Mouse (Mus musculus) heart, postnatal 10 days (tissue): ENCODE results near the gene Dot1l. TPM values are rescaled to one million over a fixed set of nuclear protein-coding genes. Genes with fewer than 3 reads are reported as not detected.

ENCODE experiments used
- DNase-seq, 2 experiments: peaks; one replicate each; pipeline ENCODE4 v3.0.0; 2021
- intact Hi-C: fragments of 180-260 bp; cut with DNase I; formaldehyde crosslinking; loops from one replicate; pipeline ENCODE4 v1.15.1; 2025
- total RNA-seq, 2 experiments: library from RNA; stranded (reverse); gene quantifications; 2 replicates each; pipeline ENCODE4 v1.2.3; 2021

Gene Dot1l
- 10 to 100 TPM; 66.3 to 67.6 TPM for total RNA-seq

DNA sequence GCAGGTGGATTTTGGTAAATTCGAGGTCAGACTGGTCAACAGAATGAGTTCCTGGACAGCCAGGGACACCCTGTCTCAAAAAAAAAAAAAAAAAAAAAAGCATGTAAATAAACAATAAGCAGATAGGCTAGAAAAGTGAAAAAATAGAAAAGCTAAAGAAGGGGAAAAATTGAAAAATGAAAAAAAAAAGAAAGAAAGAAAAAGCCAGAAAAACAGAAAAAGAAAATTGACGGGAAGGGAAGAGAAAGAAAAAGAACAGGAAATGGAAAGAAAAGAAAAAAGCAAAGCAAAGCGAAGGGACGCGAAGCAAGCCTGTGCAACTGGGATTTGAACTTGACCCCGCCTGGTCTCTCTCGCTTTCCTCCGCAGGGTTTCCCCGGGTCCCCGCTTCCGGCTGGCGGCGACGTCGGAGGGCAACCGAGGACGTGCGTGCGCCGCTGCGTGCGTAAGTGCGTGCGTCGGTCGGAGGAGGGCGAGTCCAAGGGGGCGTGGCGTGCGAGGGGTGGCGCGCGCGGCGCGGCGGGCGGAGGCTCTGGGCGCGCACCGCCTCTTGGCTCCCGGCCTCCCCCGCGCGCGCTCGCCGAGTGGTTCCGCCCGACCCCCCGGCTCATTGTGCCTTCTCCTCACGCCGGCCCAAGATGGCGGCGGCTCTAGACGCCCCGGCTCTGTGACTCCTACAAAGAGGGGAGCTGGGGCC, at the start of gene Dot1l:
Gene Dot1l (plus strand): TSS at position 613 of the 697 bp plus-strand sequence.
- peak; percentile 99 for DNase-seq
- intact Hi-C loops: no loop called here

DNA sequence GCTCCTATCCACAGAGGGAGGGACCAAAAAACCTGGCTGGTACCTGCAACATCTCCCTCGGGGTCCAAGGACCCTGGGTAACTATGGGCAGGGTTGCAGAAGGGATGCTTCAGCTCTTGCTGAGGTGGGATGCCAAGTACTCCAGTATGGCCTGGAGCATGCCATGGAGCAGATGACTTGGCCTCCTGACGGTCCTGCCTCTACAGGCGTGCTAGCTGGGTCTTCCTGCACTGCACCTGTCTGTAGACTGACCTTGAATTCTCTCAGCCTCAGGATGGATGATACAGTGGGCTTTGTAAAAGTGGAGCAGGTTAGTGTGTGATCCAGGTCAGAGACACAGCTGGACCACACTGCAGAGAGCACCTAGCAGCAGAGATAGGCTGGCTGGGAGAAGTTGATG, 49.5 kb upstream of the Dot1l start:
- intact Hi-C loops: loop anchor here (10.0 kb wide), 1 partner anchor 271 kb away; the partner anchor contains the start of gene Tcf3

DNA sequence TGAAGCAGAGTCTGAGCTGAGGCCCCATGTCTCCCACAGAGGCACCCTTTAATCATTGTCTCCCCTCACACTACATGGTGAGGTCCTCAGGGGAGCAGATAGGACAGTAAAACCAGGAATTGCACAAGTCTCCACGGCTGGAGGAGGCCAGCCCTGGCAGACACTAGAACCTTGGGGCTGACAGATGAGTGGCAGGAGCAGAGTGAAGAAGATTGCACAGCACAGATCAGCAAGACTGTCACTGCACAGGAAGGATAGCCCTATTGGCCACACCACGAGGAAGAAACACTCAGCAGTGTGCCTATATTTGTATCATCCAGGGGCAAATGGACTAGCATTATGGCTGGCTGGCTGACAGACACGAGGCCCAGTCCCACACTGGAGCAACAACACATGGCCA, 44.2 kb upstream of the Dot1l start:
- no peak for DNase-seq
- intact Hi-C loops: no loop called here

More for the DNA sequence above, 49.5 kb upstream of the Dot1l start:
- no peak for DNase-seq

DNA sequence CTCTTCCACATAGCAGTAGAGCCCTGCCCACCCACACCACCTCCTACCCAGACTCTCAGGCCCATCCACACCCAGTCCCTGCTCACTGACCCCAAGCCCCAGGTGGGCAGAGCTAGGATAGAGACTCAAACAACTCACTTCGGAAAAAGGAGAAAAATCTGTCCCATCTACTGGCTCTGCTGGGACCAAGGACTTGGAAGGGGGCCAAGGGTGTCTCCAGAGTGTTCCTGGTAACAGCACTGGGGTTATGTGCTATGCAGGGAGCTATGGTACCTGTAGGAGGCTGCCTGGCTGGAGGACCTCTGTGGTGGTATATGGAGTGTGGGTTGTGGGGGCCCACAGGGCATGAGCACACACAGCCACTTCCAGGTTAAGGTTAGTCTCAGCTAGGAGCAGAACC, 37.7 kb upstream of the Dot1l start:
- intact Hi-C loops: no loop called here
- DNase-seq: no peak

DNA sequence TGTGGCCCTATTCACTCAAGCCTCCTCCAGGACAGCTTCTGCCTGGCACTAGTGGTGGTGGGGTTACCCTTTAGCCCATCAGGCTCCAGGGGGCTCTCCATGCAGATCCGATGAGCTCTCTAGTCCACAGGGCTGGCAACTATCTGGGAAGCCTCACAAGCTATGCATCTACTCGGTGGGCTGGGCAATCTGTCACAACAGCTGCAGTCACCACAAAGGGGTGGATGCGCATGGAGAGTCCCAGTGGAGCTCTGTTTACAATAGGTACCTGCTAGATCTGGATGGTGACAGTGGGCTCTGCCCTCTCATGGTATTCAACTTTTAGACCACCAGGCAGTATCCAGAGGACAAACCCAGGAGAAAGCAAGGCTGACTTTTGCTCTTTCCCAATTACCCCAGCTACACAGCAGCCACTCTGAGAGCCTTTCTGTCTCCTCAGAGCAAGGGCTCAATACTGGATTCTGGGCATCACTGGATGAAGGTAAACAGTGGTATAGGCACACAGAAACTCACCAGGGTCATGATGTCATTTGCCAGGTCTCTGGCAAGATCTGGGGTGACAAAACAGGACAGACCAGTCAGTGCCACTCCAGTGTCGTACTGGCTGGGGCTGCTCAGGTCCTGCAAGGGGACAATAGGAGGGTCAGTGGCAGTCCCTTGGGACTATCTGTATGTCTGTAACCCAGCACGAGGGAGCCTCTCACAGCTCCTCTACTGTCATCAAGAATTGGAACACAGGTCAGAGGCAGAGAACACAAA, 27.5 kb upstream of the Dot1l start:
- DNase-seq: no peak
- intact Hi-C loops: no loop called here

DNA sequence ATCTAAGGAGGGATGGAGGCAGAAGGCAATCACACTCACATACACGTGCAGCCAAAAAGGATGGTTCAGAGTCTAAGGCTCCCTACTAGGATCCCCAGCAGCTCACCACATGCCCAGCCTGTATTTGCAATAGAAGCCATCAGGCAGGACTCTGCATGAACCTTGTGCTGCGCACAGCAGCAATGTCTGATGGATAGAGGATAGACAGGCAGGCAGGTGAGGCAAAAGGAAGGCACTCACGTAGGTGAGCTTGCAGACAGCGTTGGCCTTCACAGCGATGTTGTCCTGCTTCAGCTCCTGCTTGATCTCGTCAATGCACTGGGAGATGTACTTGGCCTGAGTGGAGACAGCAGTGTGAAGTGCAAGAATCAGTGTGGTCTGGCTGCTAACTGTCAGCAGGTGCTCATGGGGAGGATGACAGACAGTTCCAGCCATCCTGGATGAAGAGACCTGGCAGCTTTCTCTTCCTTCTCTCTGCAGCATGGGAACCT, 22.4 kb upstream of the Dot1l start:
- no peak for DNase-seq
- intact Hi-C loops: no loop called here

DNA sequence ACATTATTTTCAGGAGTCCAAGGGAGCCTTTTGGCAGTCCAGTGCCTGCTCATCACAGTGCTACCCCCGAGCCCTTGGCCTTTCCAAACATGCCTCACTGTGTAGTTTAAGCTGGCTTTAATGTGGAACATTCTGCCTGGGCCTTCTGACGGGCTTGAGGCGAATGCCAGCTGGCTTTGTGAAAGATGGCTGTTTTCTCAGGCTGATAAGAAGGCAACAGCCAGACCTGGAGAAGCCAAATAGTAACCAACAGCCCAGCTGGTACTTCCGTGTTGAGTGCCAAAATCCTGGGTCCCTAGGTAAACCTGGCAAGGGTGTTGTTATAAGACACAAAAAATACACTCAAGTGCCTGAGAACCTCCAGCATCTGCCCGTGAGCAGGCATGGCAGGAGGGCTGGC, 18.3 kb upstream of the Dot1l start:
- peak in 1 of 2 experiments; percentile 31 for DNase-seq
- intact Hi-C loops: no loop called here

DNA sequence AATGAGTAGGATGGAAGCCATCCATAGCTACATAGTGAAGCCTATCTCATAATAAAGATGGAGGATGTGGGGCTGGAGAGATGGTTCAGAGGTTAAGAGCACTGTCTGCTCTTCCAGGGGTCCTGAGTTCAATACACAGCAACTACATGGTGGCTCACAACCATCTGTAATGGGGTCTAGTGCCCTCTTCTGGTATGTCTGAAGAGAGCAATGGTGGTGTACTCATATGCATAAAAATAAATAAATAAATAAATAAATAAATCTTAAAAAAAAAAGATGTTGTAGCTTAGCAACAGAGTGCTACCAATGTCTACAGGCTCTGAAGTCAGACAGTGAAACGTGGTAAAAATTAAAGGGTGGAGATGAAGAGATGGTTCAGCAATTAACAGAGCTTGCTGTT, 16.3 kb upstream of the Dot1l start:
- DNase-seq: no peak
- intact Hi-C loops: no loop called here

DNA sequence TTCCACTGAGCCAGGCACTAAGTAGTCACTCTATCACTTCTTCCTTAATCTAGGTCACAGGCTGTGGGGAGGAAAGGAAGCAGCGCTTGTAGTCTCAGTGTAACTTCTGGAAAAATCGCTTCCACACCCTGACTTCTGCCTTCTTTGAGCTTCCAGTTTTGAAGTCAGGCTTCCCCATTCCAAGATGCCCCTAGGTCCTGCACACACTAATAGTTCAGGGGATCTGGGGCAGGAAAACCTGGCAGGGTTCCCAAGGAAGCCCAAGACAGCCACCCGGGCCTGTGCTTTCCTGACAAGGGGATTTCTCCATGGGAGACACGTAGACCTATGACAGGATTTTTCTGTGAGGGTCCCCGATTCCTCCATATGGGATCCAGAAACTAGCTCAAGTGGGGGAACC, 13.9 kb upstream of the Dot1l start:
- intact Hi-C loops: loop anchor here (5.0 kb wide), 1 partner anchor 256 kb away; no protein-coding TSS in a partner anchor
- DNase-seq: peak in 1 of 2 experiments; percentile 37

DNA sequence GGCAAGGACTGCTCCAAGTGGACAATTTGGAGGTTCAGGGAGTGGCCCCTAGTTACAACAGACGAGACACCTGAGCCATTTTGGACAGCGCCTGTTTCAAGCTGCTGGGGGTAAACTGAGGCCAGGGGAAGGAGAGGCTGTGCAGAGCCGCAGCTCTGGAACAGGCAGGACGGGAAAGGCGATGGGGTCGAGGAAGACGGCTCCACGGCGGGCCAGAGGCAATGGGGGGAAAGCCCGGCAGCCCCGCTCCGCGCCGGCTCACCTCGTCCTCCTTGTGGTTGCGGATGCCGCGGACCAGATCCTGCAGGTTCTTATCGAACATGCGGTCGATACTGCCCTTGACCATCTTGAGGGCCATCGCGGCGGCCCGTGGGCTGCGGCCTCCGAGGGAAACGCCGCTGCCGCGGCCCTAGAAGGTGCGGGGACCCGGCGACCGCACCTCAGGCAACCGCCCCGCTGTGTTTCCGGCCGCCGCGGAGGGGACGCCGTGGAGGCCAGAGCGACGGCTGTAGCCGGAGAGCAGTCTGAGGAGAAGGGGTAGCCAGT, 13.3 kb upstream of the Dot1l start:
- intact Hi-C loops: loop anchor here (5.0 kb wide), 1 partner anchor 256 kb away; no protein-coding TSS in a partner anchor
- DNase-seq: no peak

DNA sequence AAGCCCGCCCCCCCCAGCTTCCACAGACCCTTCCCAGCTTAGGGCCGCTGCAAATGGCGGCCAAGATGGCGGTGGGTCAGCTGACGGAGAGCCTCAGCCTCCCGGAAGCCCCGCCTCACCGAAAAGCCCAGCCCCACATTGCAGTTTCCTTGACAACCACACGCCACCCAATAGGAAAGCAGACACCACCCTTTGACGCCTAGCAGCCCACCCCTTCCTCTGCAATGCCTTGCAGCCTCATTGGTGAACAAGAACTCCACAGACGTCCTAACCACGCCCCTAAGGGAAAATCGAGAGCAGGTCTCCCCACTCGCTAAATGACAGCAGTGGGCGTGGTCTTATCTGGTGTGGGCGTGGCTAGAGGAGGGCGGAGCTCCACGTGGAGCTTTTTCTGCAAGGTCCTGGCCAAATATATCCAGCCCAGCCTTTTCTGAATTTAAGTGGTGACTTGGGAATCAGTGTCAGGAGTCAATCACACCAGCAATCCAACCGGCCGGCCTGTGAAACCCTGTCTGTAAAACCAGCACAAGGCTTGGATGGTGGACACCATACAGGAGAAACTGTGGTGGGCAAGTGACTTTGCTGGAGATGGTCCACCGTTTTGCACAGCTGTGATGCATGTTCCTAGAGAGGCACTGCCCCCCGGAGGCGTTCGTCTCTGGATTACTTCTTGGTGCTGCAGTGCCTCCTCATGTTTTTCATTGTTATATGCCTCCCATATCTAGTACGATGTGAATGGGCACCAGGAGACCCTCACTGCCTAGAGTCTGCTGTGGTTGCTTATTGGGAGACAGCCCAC, 12.6 kb upstream of the Dot1l start, which contains the start of gene Ap3d1:
Gene Ap3d1 (minus strand): TSS at position 85 of the 799 bp plus-strand sequence.
- peak; percentile 99 for DNase-seq
- intact Hi-C loops: loop anchor here (5.0 kb wide), 1 partner anchor 255 kb away; no protein-coding TSS in a partner anchor

DNA sequence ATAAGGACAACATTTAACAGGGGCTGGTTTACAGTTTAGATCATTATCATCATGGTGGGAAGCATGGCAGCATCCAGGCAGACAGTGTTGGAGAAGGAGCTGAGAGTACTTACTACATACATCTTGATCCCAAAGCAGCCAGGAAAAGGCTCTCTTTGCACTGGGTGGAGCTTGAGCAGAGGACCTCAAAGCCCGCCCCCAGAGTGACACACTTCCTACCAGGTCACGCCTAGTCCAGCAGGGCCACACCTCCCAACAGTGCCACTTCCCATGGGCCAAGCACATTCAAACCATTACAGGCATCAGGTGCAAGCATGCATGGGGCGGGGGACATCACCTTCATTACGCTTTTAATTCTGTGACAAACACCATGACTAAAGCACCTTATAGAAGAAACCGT, 10.7 kb upstream of the Dot1l start:
- intact Hi-C loops: loop anchor here (5.0 kb wide), 1 partner anchor 253 kb away; no protein-coding TSS in a partner anchor
- DNase-seq: peak; percentile 42 to 61

DNA sequence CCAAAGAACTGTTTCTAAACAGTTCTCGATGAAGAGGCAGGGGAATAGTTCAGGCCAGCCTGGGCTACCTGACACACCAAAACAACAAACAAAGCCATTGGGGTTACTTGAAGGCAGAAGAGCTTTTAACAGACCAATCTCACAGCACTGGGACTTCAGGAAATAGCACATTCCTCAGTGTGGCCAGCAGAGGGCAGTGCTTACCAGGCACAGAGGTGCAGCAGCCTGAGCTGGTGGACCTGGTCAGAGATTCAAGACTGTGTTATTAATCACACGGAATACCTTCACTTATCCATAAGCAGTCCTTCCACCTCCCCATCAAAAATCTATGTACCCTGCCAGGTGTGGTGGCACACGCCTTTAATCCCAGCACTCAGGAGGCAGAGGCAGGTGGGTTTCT, 7.6 kb upstream of the Dot1l start:
- intact Hi-C loops: loop anchor here (1.0 to 5.0 kb wide), 4 partner anchors 27 to 133 kb away; partner anchors contain the start of gene Amh
- peak; percentile 86 to 92 for DNase-seq

DNA sequence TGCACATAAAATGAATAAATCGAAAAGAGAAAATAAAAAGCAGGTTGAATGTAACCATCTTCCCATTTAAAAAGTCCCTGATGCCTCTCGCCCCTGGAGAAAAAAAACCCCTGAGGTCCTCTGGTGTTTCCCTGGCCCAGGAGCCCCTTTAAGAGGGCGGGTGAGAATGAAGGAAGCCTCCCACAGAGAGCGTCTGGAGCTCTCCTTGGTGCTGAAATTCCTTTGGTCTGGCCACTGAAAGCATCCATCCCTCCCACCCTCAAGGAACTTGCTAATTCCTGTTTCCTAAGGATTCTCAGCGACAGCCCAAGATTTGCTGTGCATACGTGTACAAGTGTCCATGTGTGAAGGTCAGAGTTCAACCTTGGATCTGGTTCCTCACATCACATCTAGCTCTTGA, 6.4 kb upstream of the Dot1l start:
- DNase-seq: peak; percentile 77 to 89
- intact Hi-C loops: loop anchor here (2.0 to 5.0 kb wide), 2 partner anchors 59 to 68 kb away; partner anchors contain the start of gene Amh

DNA sequence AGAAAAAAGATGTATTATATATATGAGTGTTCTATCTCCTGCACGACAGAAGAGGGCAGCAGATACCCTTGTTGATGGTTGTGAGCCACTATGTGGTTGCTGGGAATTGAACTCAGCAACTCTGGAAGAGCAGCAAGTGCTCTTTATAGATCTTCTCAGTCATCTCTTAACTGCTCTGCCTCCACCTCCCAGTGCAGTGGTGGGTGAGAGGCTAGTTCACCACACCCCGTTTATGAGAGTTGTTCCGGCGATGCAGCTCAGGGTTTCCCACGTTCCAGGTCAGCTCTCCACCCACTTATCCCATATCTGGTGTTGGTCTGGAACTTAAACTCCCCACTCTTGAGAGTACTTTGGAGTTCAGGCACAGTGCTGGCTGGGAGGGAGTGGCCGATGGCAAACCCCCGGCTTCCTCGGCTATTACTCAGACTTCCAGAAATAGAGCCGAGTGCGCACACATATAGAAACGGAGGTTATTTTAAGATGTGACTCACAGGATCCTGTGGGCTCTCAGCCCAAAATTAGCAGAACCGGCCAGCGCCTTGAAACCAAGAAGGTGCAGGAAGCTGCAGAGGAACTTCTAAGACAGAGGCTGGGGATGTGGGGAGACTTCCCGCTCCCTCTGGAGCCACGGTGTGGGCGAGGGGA, 3.7 kb upstream of the Dot1l start:
- intact Hi-C loops: no loop called here
- DNase-seq: peak; percentile 89 to 93

DNA sequence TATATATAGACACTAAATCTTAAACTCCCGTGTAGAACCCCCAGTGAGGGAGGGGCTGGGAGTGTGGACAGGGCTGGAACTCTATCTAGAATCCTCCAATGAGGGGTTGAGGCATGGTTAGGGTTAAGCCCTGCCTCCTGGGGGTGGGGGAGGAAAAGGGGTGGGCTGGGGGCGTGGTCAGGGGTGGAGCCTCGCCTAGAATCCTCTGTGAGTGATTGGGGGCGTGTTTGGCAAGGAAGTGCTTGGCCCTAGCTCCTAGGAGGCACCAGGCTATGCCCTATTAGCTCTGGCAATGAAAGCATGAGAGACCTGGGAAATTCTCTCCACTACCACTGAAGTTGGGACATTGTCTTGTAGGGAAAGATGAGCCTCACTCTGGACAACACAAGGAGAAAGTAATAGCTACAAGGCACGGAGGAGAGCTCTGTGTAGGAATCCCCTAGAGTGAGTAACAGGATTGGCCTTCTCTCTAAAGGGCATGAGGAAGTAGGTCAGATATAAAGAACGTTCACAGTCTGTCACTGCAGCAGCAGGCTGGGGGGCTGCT, 2.9 kb upstream of the Dot1l start:
- peak; percentile 90 to 92 for DNase-seq
- intact Hi-C loops: no loop called here

DNA sequence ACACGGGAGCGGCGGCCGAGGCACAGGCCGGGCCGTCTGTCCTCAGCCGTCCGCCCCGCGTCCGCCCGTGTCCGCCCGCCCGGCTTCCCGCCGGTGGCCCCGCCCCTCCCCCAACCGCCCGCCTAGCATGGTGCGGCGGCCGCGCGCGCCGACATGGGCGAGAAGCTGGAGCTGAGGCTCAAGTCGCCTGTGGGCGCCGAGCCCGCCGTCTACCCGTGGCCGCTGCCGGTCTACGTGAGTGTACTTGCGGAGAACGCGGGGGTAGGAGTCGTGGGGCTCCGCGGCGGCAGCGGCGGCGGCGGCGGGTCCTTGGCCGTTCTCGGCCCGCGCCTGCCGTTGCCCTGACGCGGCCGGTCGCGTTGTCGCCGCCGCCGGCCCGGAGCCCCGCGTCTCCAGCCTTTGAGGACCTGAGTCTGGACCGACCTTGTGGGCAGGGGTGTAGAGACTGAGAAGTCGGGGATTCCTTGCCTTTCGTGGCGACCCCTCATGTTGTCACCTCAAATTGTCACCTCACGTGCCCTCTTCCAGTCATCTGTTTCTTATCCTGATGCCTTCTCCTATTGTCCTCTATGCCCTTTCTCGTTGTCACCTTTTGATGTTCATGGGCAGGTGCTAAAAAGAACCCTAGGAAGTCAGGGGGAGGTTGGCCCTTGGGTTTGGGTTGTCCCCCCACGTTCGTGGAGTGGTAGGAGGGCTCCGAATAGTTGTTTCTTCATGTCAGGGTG, 447 bp downstream of the Dot1l start:
- no peak for DNase-seq
- intact Hi-C loops: no loop called here

DNA sequence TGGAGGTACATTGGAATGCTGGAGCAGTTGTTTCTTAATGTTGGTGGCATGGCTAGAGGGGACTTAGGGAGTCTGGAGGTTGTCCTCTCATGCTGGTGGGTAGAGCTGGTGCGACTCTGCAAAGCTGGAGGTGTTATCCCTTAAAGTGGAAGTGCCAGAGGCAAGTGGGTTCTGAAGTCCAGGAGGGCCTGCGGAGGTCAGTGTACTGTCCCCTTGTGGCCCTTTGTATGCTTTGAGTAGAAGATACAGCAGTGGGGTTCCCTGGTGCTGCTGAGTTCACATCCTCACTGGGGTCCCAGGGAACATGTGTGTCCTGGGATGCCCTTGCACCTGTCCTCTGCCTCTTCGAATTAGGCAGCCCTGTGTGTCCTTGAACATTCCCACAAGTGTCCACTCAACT, 1.1 kb downstream of the Dot1l start:
- DNase-seq: peak; percentile 41 to 56
- intact Hi-C loops: no loop called here

DNA sequence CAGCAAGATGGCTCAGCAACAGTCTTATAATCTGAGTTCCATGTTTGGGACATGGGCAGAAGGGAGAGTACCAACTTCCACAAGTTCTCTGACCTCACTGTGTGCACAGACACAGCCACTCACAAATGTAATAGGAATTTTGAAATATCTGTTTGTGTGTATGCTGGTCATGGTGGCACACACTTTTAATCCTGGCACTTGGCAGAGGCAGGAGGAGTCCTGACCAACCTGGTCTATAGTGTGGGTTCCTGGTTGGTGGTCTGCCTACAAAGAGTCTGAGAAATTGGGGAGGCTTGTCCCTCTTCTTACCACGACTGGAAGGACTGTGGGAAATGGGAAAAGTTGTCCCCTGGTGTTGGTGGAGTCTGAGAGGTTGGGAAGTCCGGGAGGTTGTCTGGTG, 1.5 kb downstream of the Dot1l start:
- intact Hi-C loops: no loop called here
- DNase-seq: no peak
